Mouse (Mus musculus) pancreas, adult 10 weeks (tissue): ENCODE results near the gene Tnni3. TPM values are rescaled to one million over a fixed set of nuclear protein-coding genes. Genes with fewer than 3 reads are reported as not detected.

Source experiments
- polyA plus RNA-seq: library from polyadenylated mRNA; stranded (reverse); fragments of 350-450 nt; fragmentation: Illumina TruSeq; extraction: RNeasy Lipid Tissue Mini Kit (QIAGEN cat#74804); gene quantifications from one replicate; pipeline ENCODE4 v1.2.3, GENCODE M21; 2015; ENCODE audit warnings: low read depth, low replicate concordance; ENCODE audit not compliant: insufficient read depth

Gene Tnni3
- 7.7 TPM for polyA plus RNA-seq

DNA sequence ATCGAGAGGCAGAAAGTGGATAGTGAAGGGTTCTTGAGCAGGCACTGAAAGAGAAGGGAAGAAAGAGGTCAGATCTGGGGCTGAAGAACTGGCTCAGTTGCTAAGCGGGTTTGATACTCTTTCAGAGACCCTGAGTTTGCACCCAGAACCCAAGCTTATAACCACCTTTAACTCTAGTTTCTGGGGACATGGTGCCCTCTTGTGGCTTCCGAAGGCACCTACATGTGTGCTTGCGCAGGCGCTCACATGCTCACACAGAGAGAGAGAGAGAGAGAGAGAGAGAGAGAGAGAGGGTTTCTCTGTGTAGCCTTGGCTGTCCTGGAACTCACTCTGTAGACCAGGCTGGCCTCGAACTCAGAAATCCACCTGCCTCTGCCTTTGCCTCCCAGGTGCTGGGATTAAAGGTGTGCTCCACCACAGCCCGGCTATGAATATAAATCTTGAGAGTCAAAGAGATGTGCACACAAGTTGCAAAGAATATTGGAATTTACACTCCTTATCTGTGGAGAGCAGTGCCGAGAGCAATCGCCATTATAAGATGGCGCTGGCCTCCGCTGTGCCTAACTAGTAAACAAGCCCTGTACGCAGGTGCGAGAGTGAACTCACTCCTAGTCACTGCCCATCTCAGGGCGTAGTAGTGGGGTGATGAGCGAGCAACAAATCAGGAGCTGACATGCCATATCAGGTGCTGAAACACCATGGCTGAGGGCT lies at the start of gene Tnni3:
Gene Tnni3 (minus strand): TSS at position 18 of the 711 bp plus-strand sequence.

DNA sequence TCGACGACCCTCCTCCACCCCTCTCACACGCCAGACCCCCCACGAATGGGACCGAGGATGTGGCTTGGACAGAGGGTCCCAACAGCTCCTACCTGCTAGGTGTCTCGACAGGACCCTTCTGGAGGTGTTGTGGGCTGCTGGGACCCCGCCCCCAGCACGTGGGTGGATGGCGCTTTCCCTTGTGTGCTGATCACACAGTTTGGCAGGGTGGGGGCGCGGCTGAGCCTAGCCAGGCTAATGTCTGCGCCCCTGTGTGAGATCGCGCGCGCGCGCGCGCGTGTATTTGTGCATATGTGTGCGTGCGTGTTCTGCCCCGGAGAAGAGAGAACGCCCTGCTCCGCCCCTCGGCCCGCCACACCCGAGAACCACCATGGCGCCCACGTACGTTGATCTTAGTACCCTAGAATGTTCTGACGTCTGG lies 23.2 kb upstream of the Tnni3 start, which contains the start of gene Syt5:
Gene Syt5 (minus strand): TSS at position 321 of the 421 bp plus-strand sequence.

DNA sequence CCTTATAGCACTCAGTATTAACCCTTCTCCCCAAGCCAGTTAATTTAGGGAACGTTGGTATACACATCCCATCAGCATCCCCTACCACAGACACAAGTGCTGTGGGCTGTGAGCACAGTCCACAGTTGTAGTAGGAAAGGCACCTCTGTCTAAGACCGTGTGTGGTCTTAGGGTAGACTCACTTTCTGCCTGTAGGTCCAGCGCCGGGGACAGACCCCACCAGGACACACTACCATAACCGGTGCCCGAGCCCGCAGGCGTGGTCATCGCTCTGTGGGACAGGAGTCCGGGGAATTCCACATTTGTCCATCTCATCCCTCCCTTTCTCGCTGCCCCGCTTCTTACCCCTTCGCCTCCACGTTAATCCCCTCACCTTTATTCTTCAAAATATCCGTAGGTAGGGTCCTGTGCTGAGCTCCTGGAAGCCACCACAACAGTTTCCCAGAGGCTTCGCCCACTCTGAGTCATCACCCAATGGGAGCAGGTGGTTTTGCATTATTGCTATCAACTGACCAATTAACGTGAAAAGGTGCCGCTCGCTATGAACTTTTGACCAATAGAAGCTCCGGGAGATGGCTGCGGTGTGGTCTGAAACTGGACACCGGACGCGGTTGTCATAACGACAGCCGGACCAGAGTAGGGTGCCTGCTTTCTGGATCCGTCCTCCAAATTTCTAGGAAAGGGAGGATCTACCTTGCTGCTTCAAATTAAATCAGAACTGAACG lies 8.1 kb upstream of the Tnni3 start, which contains the start of gene Dnaaf3:
Gene Dnaaf3 (minus strand): TSS at position 449 of the 725 bp plus-strand sequence.

DNA sequence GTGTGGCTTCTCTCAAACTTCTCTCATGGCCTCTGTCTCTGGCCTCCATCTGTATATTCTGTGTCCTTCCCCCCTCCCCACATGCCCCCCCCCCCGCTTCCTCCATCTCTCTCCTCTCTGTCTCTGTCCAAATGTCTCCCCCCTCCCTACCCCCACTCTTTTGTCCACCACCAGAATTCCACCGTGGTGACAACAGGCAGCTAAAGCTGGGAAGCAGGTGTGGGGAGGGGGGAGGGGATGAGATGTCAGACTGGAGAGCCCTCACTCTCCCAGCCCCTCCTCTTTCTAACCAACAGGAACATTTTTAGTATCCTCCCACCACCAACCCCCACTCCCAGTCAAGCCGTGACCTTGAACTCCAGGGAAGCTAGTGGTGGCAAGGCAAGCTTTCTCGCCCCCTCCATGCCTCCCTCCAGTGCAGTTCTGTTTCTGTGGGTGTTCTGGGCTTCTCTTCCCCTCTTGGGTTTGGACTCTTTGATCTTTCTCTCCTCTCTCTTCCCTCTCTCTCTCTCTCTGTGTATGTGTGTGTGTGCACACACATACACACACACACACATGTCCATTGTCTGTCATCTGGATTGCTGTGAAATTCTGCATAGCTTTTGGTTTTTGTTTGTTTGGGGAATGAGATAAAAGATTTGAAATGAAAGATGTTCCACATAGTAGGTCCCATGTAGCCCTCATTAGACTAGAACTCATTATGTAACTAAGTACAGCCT lies 7.5 kb downstream of the Tnni3 start, which contains the start of gene Tnnt1:
Gene Tnnt1 (minus strand): TSS at position 51 of the 719 bp plus-strand sequence.

DNA sequence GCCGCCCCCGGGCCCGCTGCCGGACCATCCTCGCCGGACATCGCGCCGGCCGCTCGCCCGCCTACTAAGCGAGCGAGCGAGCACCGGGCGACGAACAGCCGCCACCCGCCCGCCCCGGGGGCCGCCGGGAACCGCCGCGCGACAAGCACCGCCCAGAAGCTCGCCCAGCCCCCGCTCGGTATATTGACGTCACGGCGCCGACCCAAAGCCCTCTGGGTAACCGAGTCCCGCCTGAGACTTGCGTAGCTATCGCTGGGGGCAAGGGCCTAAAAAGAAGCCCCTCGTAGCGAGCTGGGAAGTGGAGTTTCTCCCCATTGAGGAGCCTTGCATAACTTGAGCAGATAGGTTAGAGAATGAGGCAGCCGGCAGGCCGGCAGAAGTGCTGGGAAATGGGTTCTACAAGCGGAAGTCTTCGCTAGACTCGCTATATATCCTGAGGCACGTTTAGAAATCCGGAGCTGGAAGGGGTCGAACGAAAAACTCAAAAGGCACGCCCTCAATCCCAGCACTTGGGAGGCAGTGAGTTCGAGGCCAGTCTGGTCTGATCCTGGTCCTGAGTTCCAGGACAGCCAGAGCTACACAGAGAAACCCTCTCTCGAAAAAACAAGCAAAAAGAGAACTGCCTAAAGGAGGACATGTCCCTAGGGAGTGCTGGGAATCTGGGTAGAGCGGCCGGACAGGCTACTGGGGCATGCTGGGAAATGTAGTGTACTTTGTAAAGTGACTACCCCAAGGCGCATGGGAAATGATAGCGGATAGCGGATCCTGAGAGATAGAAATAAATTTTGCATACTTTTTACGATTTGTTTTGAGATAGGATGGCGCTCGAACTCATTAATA lies 22.3 kb downstream of the Tnni3 start, which contains the start of gene Ppp1r12c:
Gene Ppp1r12c (minus strand): TSS at position 123 of the 840 bp plus-strand sequence.

Other genes starting within 250 kb of the Tnni3 start
- not detected for gene Ncr1, start 186.5 kb downstream of the Tnni3 start, polyA plus RNA-seq
- not detected for gene Gp6, start 126.5 kb downstream of the Tnni3 start, polyA plus RNA-seq
- gene Rdh13, start 78.6 kb downstream of the Tnni3 start, polyA plus RNA-seq, result 2.6 TPM
- 1.0 TPM for gene Eps8l1, start 63.6 kb downstream of the Tnni3 start, polyA plus RNA-seq
- 54.2 TPM for gene Ppp1r12c, start 22.5 kb downstream of the Tnni3 start, polyA plus RNA-seq
- not detected for gene Tnnt1, start 7.8 kb downstream of the Tnni3 start, polyA plus RNA-seq
- gene Dnaaf3, start 8.2 kb upstream of the Tnni3 start, polyA plus RNA-seq, result 0.48 TPM
- 2.9 TPM for gene Syt5, start 23.3 kb upstream of the Tnni3 start, polyA plus RNA-seq
- not detected for gene Ptprh, start 79.8 kb upstream of the Tnni3 start, polyA plus RNA-seq
- 8.3 TPM for gene Tmem86b, start 107.2 kb upstream of the Tnni3 start, polyA plus RNA-seq
- 12.0 TPM for gene Ppp6r1, start 134.8 kb upstream of the Tnni3 start, polyA plus RNA-seq
- 10.8 TPM for gene Hspbp1, start 160.8 kb upstream of the Tnni3 start, polyA plus RNA-seq
- 2.4 TPM for gene Brsk1, start 166.4 kb upstream of the Tnni3 start, polyA plus RNA-seq
- gene Tmem150b, start 201.0 kb upstream of the Tnni3 start, polyA plus RNA-seq, result not detected
- gene Kmt5c, start 215.9 kb upstream of the Tnni3 start, polyA plus RNA-seq, result 21.1 TPM
- 5.7 TPM for gene Cox6b2, start 228.9 kb upstream of the Tnni3 start, polyA plus RNA-seq
- gene Fam71e2, start 247.1 kb upstream of the Tnni3 start, polyA plus RNA-seq, result not detected